Mouse (Mus musculus) adrenal gland, postnatal 25 days (tissue): ENCODE measurements around the gene Defb43. TPM values are rescaled to one million over a fixed set of nuclear protein-coding genes. Genes with fewer than 3 reads are reported as not detected.

Experiments used
- DNase-seq: peaks from one replicate; pipeline ENCODE4 v3.0.0; 2021; ENCODE audit warnings: mixed read lengths
- total RNA-seq: library from RNA; stranded (reverse); gene quantifications from 2 replicates; pipeline ENCODE4 v1.2.3, GENCODE M21; 2021

Defb43 gene
- total RNA-seq, 1 experiment from 2014 or later, result not detected

DNA sequence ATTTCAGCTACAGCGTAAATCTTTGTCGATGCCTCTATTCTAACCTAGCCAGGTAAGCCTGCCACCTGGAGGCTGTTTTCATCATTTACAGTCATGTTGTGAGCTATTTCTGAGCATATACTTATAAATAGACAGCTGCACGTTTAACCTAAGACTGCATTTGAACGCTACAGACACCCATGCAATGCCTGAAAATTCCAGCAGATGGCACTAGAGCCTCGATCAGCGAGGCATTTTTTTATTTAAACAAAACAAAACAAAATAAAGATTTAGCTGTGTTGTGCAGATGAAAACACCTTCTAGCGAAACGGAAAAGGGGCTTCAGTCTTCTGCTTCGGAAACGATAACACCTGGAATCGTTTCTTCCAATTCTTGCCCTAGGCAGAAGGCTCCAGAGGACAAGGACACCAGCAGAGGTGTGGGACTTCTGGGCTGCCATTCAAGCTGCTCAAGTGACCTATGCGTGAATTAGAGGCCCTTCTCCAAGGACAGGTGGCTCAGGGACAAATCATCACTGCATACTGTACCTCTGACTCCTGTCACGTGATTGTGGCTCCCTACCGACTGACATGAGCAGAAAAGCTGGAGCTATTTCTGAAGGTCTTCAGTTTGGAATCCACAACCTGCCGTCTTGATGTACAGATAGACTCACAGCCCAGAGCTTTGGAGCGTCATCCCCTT is 55.2 kb downstream of the Defb43 start:
- DNase-seq, result peak; percentile 77

Other genes with a start within 250 kb of the Defb43 start
- gene Wdfy2, start 174.1 kb upstream of the Defb43 start, total RNA-seq, result 43.2 and 46.3 TPM in 2 replicates
- gene Defb48, start 27.3 kb upstream of the Defb43 start, total RNA-seq, result not detected in 2 replicates
- not detected in 2 replicates for gene Defb47, start 13.7 kb upstream of the Defb43 start, total RNA-seq
- 0.61 TPM in 1 of 2 replicates, not detected in the other for gene Defb42, start 35.2 kb downstream of the Defb43 start, total RNA-seq
- gene Defb30, start 38.2 kb downstream of the Defb43 start, total RNA-seq, result not detected in 2 replicates